Mouse (Mus musculus) CH12.LX (cell line): ENCODE measurements around the gene Cops2. TPM values are rescaled to one million over a fixed set of nuclear protein-coding genes. Genes with fewer than 3 reads are reported as not detected.

ENCODE experiments used
- DNase-seq: peaks from one replicate; pipeline ENCODE4 v3.0.0-alpha.2; 2013; ENCODE audit errors: extremely low read depth
- H3K27ac ChIP-seq: 2 replicates; pipeline ENCODE4 v1.5.1; 2012; ENCODE audit warnings: low read depth, mild to moderate bottlenecking, control low read depth, moderate library complexity; ENCODE audit not compliant: insufficient read depth
- H3K27me3 ChIP-seq: replicated peaks from 2 replicates; pipeline ENCODE3; 2012; ENCODE audit warnings: inconsistent platforms
- H3K36me3 ChIP-seq, 2 experiments: replicated peaks in 1 of 2; 2 replicates each; pipeline versions ENCODE3 to v1.6.1; 2012; ENCODE audit warnings: inconsistent platforms in 1 of 2, low read length in 1 of 2, mild to moderate bottlenecking in 1 of 2, mixed read lengths in 1 of 2, moderate library complexity in 1 of 2; ENCODE audit not compliant: control insufficient read depth in 1 of 2, insufficient read depth in 1 of 2
- H3K4me1 ChIP-seq, 2 experiments: 2 replicates each; pipeline ENCODE4 v1.6.1; 2012; ENCODE audit warnings: inconsistent platforms in 1 of 2, moderate library complexity in 1 of 2; ENCODE audit not compliant: insufficient read depth in 2 of 2, control insufficient read depth in 1 of 2
- H3K4me2 ChIP-seq: 2 replicates; pipeline ENCODE4 v1.6.1; 2012; ENCODE audit warnings: low read depth, mild to moderate bottlenecking, control low read depth; ENCODE audit not compliant: poor library complexity, insufficient read depth, severe bottlenecking
- H3K4me3 ChIP-seq, 3 experiments: fragments of 150-350 bp in 1 of 3; sonication (generic) in 1 of 3; replicated peaks in 1 of 3; 2 replicates each; pipeline versions ENCODE3 to v1.5.1; 2011 to 2012; ENCODE audit warnings: low read depth in 2 of 3, low read length in 2 of 3, mild to moderate bottlenecking in 2 of 3, moderate library complexity in 2 of 3, control low read depth in 1 of 3, improper control_type of control experiment in 1 of 3, inconsistent platforms in 1 of 3, mixed read lengths in 1 of 3; ENCODE audit not compliant: poor library complexity in 1 of 3
- H3K79me2 ChIP-seq: replicated peaks from 2 replicates; pipeline ENCODE4 v1.6.1; 2012; ENCODE audit warnings: mild to moderate bottlenecking, moderate library complexity; ENCODE audit not compliant: control insufficient read depth, poor library complexity, insufficient read depth, severe bottlenecking; ENCODE audit errors: extremely low read depth
- H3K9ac ChIP-seq: 2 replicates; pipeline ENCODE4 v1.6.1; 2012; ENCODE audit warnings: low read depth, mild to moderate bottlenecking, control low read depth, moderate library complexity; ENCODE audit not compliant: insufficient read depth
- H3K9me3 ChIP-seq: replicated peaks from 2 replicates; pipeline ENCODE3; 2012; ENCODE audit warnings: low read length, inconsistent platforms, mixed read lengths
- BHLHE40 ChIP-seq: IDR thresholded peaks from 2 replicates; pipeline ENCODE4 v1.6.1; 2011; ENCODE audit warnings: mild to moderate bottlenecking, low read depth, low read length, improper control_type of control experiment
- CHD1 ChIP-seq: IDR thresholded peaks from 2 replicates; pipeline ENCODE4 v1.6.1; 2012; ENCODE audit warnings: low read depth, low read length, improper control_type of control experiment, inconsistent platforms
- ELF1 ChIP-seq: IDR thresholded peaks from 2 replicates; pipeline ENCODE4 v1.6.1; 2014; ENCODE audit warnings: low read depth, mild to moderate bottlenecking, inconsistent platforms, low read length, improper control_type of control experiment
- EP300 ChIP-seq: IDR thresholded peaks from 2 replicates; pipeline ENCODE4 v1.6.1; 2011; ENCODE audit warnings: low read length, improper control_type of control experiment
- MAFK ChIP-seq: IDR thresholded peaks from 2 replicates; pipeline ENCODE4 v1.6.1; 2011; ENCODE audit warnings: low read length, improper control_type of control experiment; ENCODE audit not compliant: insufficient replicate concordance
- MAX ChIP-seq: IDR thresholded peaks from 2 replicates; pipeline ENCODE4 v1.6.1; 2011; ENCODE audit warnings: low read length, improper control_type of control experiment
- MAZ ChIP-seq: IDR thresholded peaks from 2 replicates; pipeline ENCODE4 v1.6.1; 2012; ENCODE audit warnings: low read depth, mild to moderate bottlenecking, inconsistent platforms, low read length, improper control_type of control experiment, moderate library complexity
- MEF2A ChIP-seq: IDR thresholded peaks from 2 replicates; pipeline ENCODE4 v1.6.1; 2014; ENCODE audit warnings: low read depth, mild to moderate bottlenecking, inconsistent platforms, low read length, improper control_type of control experiment, borderline replicate concordance
- MYC ChIP-seq: IDR thresholded peaks from 2 replicates; pipeline ENCODE4 v1.6.1; 2011; ENCODE audit warnings: low read depth, mild to moderate bottlenecking, improper control_type of control experiment, low read length
- PAX5 ChIP-seq: IDR thresholded peaks from 2 replicates; pipeline ENCODE4 v1.6.1; 2012; ENCODE audit warnings: low read length, inconsistent platforms, mixed read lengths
- POLR2AphosphoS2 ChIP-seq: IDR thresholded peaks from 2 replicates; pipeline ENCODE4 v1.6.1; 2011; ENCODE audit warnings: low read depth, low read length, improper control_type of control experiment
- RAD21 ChIP-seq: IDR thresholded peaks from 2 replicates; pipeline ENCODE4 v1.6.1; 2011; ENCODE audit warnings: low read depth, mild to moderate bottlenecking, low read length, improper control_type of control experiment, moderate library complexity
- USF1 ChIP-seq: IDR thresholded peaks from 2 replicates; pipeline ENCODE4 v1.6.1; 2014; ENCODE audit warnings: low read depth, mild to moderate bottlenecking, inconsistent platforms, low read length, improper control_type of control experiment
- USF2 ChIP-seq: conservative IDR thresholded peaks from 2 replicates; pipeline ENCODE4 v1.6.1; 2011; ENCODE audit warnings: low read depth, low read length, improper control_type of control experiment
- ZC3H11A ChIP-seq: IDR thresholded peaks from 2 replicates; pipeline ENCODE4 v1.6.1; 2012; ENCODE audit warnings: low read depth, mild to moderate bottlenecking, inconsistent platforms, low read length, improper control_type of control experiment
- ZMIZ1 ChIP-seq: IDR thresholded peaks from 2 replicates; pipeline ENCODE4 v1.6.1; 2012; ENCODE audit warnings: low read depth, mild to moderate bottlenecking, inconsistent platforms, low read length, improper control_type of control experiment
- dilution Hi-C: fragments of 300-500 bp; cut with MboI; formaldehyde crosslinking; loops from 2 replicates; pipeline ENCODE4 v1.14.3; 2020; ENCODE audit warnings: low sequenced_read_pairs; ENCODE audit not compliant: extremely low pct_unique_long_range_greater_than_20kb, extremely low pct_ligation_motif_present
- in situ Hi-C: fragments of 300-500 bp; cut with MboI; formaldehyde crosslinking; loops from 3 replicates; pipeline ENCODE4 v1.14.3; 2019; ENCODE audit warnings: low sequenced_read_pairs, low pct_ligation_motif_present, low pct_unique_long_range_greater_than_20kb, mixed read lengths
- polyA plus RNA-seq: library from polyadenylated mRNA; unstranded; fragments of >175 nt; gene quantifications from 2 replicates; pipeline ENCODE4 v1.2.1, GENCODE M21; 2012; ENCODE audit warnings: low read depth; ENCODE audit not compliant: insufficient read length
- total RNA-seq, 2 experiments: library from RNA; depleted of rRNA; stranded (reverse); fragments of 300-350 nt in 1 of 2; fragments of >200 nt in 1 of 2; gene quantifications; 2 replicates each; pipeline ENCODE4 v1.2.3; 2012 to 2014

Gene Cops2
- total and polyA plus RNA-seq, 3 experiments, result 63.5 to 313 (median 124) TPM

GRCm38 (mm10) chr2:125907580-125908255 lies 48.8 kb upstream of the Cops2 start:
- peaks cover 11 to 60% of the 10 kb centered on the region in 2 experiments for H3K36me3 ChIP-seq
- H3K4me3 ChIP-seq, result no peak overlapping the region
- DNase-seq, result no peak
- H3K27me3 ChIP-seq, result no peaks in the 10 kb centered on the region
- H3K9me3 ChIP-seq, result no peaks in the 10 kb centered on the region
- H3K4me2 ChIP-seq, result no peak overlapping the region
- no peaks in the 10 kb centered on the region for H3K4me1 ChIP-seq
- TF ChIP-seq MAX (no peak), MAFK (no peak), CHD1 (no peak), PAX5 (no peak), MYC (no peak), USF1 (no peak), BHLHE40 (no peak), POLR2AphosphoS2 (no peak), ELF1 (no peak)
- H3K9ac ChIP-seq, result no peak overlapping the region
- dilution Hi-C loops, result no loop called here
- in situ Hi-C loops, result no loop called here
- no peaks in the 10 kb centered on the region for H3K79me2 ChIP-seq
- no peak overlapping the region for H3K27ac ChIP-seq

DNA sequence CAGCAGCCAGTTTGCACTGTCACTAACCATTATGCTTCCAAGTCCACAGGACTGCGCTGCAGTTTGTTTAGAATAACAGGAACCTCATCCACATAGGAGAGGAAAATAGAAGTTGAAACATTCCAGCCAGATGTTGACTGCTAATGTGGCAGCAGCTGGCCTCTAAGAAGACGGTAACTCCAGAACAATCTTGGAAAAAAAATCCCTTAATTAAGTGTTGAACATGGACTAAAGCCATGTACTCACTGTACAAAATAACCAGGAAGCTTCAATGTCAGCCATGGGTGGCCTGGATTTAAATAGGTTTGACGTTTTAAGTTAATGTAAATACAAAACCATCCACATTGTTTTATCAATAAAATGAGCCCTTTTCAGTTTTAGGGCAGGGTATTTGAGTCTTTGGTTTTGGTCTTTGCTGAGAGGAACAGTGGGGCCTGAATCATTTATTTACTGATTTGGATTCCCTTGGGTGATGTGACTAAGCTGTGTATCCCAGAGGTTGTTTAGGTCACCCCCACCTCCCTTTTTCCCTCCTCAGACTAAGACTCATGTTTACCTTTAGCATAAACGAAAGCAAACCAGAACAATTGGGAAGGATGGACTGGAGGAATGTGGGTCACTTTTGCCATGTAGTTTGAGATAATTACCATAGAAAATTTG lies 47.6 kb upstream of the Cops2 start:
- dilution Hi-C loops (no loop called here), in situ Hi-C loops (no loop called here)
- Histone ChIP-seq H3K4me3 (no peak overlapping the region), H3K36me3 (peaks cover 11 to 58% of the 10 kb centered on the region in 2 experiments), H3K9me3 (no peaks in the 10 kb centered on the region), H3K27me3 (no peaks in the 10 kb centered on the region), H3K27ac (no peak overlapping the region), H3K79me2 (no peaks in the 10 kb centered on the region), H3K4me1 (no peaks in the 10 kb centered on the region), H3K9ac (no peak overlapping the region), H3K4me2 (no peak overlapping the region)
- DNase-seq, result no peak
- TF ChIP-seq EP300 (no peak), ZC3H11A (no peak), MEF2A (no peak), MAFK (no peak), MAX (no peak), MAZ (no peak), USF2 (no peak), ZMIZ1 (no peak), RAD21 (no peak)
